Mouse (Mus musculus) testis, adult 2 months (tissue): ENCODE measurements around the gene Zfp488.

Source experiments
- CTCF ChIP-seq: fragments of 200-500 bp; IDR thresholded peaks from 2 replicates; pipeline ENCODE4 v1.5.1; 2012; ENCODE audit warnings: low read depth, mild to moderate bottlenecking, inconsistent platforms, low read length, moderate library complexity; ENCODE audit not compliant: control insufficient read depth, insufficient read depth, insufficient replicate concordance
- POLR2A ChIP-seq: fragments of 200-500 bp; IDR thresholded peaks from 2 replicates; pipeline ENCODE4 v1.6.1; 2012; ENCODE audit warnings: low read depth, mild to moderate bottlenecking, inconsistent platforms, low read length, moderate library complexity; ENCODE audit not compliant: control insufficient read depth

- TF ChIP-seq CTCF (no peak), POLR2A (no peak)
These were observed at the start of gene Zfp488 for GRCm38 (mm10) chr14:33978604-33979059.
